Mouse (Mus musculus) heart, adult 18-20 months (tissue): Measurements from ENCODE around the gene Nppc. TPM values are rescaled to one million over a fixed set of nuclear protein-coding genes. Genes with fewer than 3 reads are reported as not detected.

Experiments
- DNase-seq, 2 experiments: peaks; one replicate each; pipeline ENCODE4 v3.0.0; 2021 to 2022; ENCODE audit warnings: mixed read lengths in 1 of 2
- long read RNA-seq, 2 experiments: library from polyadenylated mRNA; stranded (forward); transcript quantifications; one replicate each; pipeline ENCODE4 v2.0.0; 2021
- total RNA-seq, 2 experiments: library from RNA; stranded (reverse); gene quantifications; 2 replicates each; pipeline ENCODE4 v1.2.3; 2021

Nppc gene
- not detected for total RNA-seq
- long read RNA-seq, experiment 1: 0 reads
- long read RNA-seq, experiment 2: 0 reads

GRCm38 (mm10) chr1:86670279-86671038 lies at the start of gene Nppc:
Gene Nppc, minus strand, starts transcription at chr1:86670571.
- DNase-seq: peak; percentile 52 to 61

GRCm38 (mm10) chr1:86719391-86719790 lies 49.0 kb upstream of the Nppc start:
- peak in 1 of 2 experiments; percentile 4 for DNase-seq

- DNase-seq: no peak
Observed at GRCm38 (mm10) chr1:86718190-86718589, 47.8 kb upstream of the Nppc start.

GRCm38 (mm10) chr1:86713054-86713453 lies 42.7 kb upstream of the Nppc start:
- DNase-seq: no peak

GRCm38 (mm10) chr1:86712045-86712444 lies 41.7 kb upstream of the Nppc start:
- no peak for DNase-seq

- no peak for DNase-seq
Observed at GRCm38 (mm10) chr1:86709546-86709945, 39.2 kb upstream of the Nppc start.

GRCm38 (mm10) chr1:86705461-86705860 lies 35.1 kb upstream of the Nppc start:
- no peak for DNase-seq

- no peak for DNase-seq
Observed at GRCm38 (mm10) chr1:86703965-86704326, 33.6 kb upstream of the Nppc start.

GRCm38 (mm10) chr1:86703300-86703964 lies 33.1 kb upstream of the Nppc start, which contains the start of gene Dis3l2:
Gene Dis3l2, plus strand, starts transcription at chr1:86703808.
- peak; percentile 88 to 90 for DNase-seq

- DNase-seq: no peak
Observed at GRCm38 (mm10) chr1:86700367-86700766, 30.0 kb upstream of the Nppc start.

GRCm38 (mm10) chr1:86699346-86700136 lies 29.2 kb upstream of the Nppc start:
- no peak for DNase-seq

- DNase-seq: no peak
Observed at GRCm38 (mm10) chr1:86698721-86699120, 28.4 kb upstream of the Nppc start.

GRCm38 (mm10) chr1:86696948-86697347 lies 26.6 kb upstream of the Nppc start:
- DNase-seq: no peak

GRCm38 (mm10) chr1:86691027-86691426 lies 20.7 kb upstream of the Nppc start:
- no peak for DNase-seq

- DNase-seq: no peak
Observed at GRCm38 (mm10) chr1:86687236-86687635, 16.9 kb upstream of the Nppc start.

- no peak for DNase-seq
Observed at GRCm38 (mm10) chr1:86678667-86679066, 8.3 kb upstream of the Nppc start.

GRCm38 (mm10) chr1:86677624-86678023 lies 7.3 kb upstream of the Nppc start:
- peak; percentile 28 to 37 for DNase-seq

GRCm38 (mm10) chr1:86675126-86675525 lies 4.8 kb upstream of the Nppc start:
- peak; percentile 65 to 68 for DNase-seq

GRCm38 (mm10) chr1:86674385-86674784 lies 4.0 kb upstream of the Nppc start:
- peak; percentile 19 to 23 for DNase-seq

- peak; percentile 75 to 76 for DNase-seq
Observed at GRCm38 (mm10) chr1:86669552-86670273, 658 bp downstream of the Nppc start.

GRCm38 (mm10) chr1:86665091-86665490 lies 5.3 kb downstream of the Nppc start:
- no peak for DNase-seq

- no peak for DNase-seq
Observed at GRCm38 (mm10) chr1:86657071-86657470, 13.3 kb downstream of the Nppc start.
